Mouse (Mus musculus): ENCODE measurements around the gene Skint4.

The Skint4 gene

GRCm38 (mm10) chr4:112071716-112072115 is at the start of gene Skint4:
TSS of gene Skint4 (plus strand) at chr4:112072016.
- no peak for DNase-seq (ENCODE audit: low spot score in 2 of 2)

All from natural killer cell, adult 2 months (primary cell).